Mouse (Mus musculus): ENCODE results near the gene Hint3. TPM values are rescaled to one million over a fixed set of nuclear protein-coding genes. Genes with fewer than 3 reads are reported as not detected.

Hint3 gene
- polyA plus RNA-seq, 1 experiment from 2014 or later = 37.2 TPM

- Histone ChIP-seq H3K36me3 (ENCODE audit: insufficient read depth, low read length) (no peaks in the 10 kb centered on the region), H3K9ac (replicated peaks; ENCODE audit: low read depth) (no peak overlapping the region), H3K27ac (ENCODE audit: low read length) (0 out of 2 replicates have a peak overlapping the region, but pooled peaks have one; percentile 32), H3K27me3 (replicated peaks; ENCODE audit: insufficient read depth, low read length) (no peaks in the 10 kb centered on the region), H3K4me3 (ENCODE audit: low read depth, low read length) (no peak overlapping the region), H3K4me2 (replicated peaks; ENCODE audit: low read depth, low read length) (no peak overlapping the region), H3K9me3 (ENCODE audit: low read length) (no peaks in the 10 kb centered on the region), H3K4me1 (ENCODE audit: insufficient read depth, low read depth, low read length) (no peaks in the 10 kb centered on the region)
- DNase-seq (ENCODE audit: low spot score) (no peak), ATAC-seq (no peak)
- WGBS = 55% methylated on average over 5 of the region's 5 CpGs
- TF ChIP-seq EP300 (IDR thresholded peaks at IDR 0.05) (no peak), CTCF (IDR thresholded peaks at IDR 0.05) (no peak)
Measured at GRCm38 (mm10) chr10:30624161-30625019, 5.0 kb downstream of the Hint3 start.

DNA sequence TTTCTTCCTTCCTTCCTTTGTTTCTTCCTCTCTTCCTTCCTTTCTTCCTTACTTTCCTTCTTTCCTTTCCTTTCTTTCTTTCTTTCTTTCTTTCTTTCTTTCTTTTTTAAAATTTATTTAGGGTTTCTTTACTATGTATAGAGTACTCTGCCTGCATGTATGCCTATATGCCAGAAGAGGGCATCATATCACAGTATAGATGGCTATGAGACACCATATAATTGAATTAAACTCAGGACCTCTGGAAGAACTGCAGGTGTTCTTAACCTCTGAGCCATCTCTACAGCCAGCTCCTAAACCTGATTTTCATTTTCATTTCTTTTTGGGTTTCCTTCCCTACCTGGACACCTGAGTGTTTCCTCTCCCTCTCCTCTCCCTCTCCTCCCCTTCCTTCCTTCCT is 6.5 kb downstream of the Hint3 start:
- DNase-seq (ENCODE audit: low spot score) (peak; percentile 72), ATAC-seq (no peak)
- H3K4me2 ChIP-seq (replicated peaks; ENCODE audit: low read depth, low read length) = no peak overlapping the region
- H3K27ac ChIP-seq (ENCODE audit: low read length) = no peak overlapping the region
- H3K4me1 ChIP-seq (ENCODE audit: insufficient read depth, low read depth, low read length) = no peaks in the 10 kb centered on the region
- H3K9ac ChIP-seq (replicated peaks; ENCODE audit: low read depth) = no peak overlapping the region
- H3K9me3 ChIP-seq (ENCODE audit: low read length) = no peaks in the 10 kb centered on the region
- H3K4me3 ChIP-seq (ENCODE audit: low read depth, low read length) = no peak overlapping the region
- H3K27me3 ChIP-seq (replicated peaks; ENCODE audit: insufficient read depth, low read length) = no peaks in the 10 kb centered on the region
- H3K36me3 ChIP-seq (ENCODE audit: insufficient read depth, low read length) = no peaks in the 10 kb centered on the region
- TF ChIP-seq EP300 (IDR thresholded peaks at IDR 0.05) (no peak), CTCF (IDR thresholded peaks at IDR 0.05) (peak; percentile 52)

DNA sequence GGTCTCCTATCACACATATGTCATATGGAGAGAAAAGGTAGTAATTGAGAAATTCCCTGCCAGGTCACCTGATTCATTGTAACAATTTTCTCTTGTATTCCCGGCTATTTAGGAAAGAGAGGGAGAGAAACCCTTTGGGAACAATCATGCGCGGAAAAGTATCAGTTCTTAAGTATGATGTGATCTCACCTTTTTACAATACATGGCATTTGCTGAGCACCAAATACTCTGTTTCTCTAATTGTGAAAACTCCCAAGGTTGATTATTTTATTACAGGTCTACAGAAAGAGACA is 10.6 kb downstream of the Hint3 start:
- TF ChIP-seq CTCF (IDR thresholded peaks at IDR 0.05) (no peak), EP300 (IDR thresholded peaks at IDR 0.05) (no peak)
- DNase-seq (ENCODE audit: low spot score) (no peak), ATAC-seq (no peak)
- Histone ChIP-seq H3K36me3 (ENCODE audit: insufficient read depth, low read length) (no peaks in the 10 kb centered on the region), H3K9me3 (ENCODE audit: low read length) (no peaks in the 10 kb centered on the region), H3K4me1 (ENCODE audit: insufficient read depth, low read depth, low read length) (0 out of 2 replicates have a peak, but pooled peaks cover 3% of the 10 kb centered on the region), H3K27ac (ENCODE audit: low read length) (peak overlapping the region; percentile 90; the same call in 1 of the 2 replicates), H3K27me3 (replicated peaks; ENCODE audit: insufficient read depth, low read length) (no peaks in the 10 kb centered on the region), H3K4me3 (ENCODE audit: low read depth, low read length) (peak overlapping the region; percentile 49), H3K4me2 (replicated peaks; ENCODE audit: low read depth, low read length) (peak overlapping the region; percentile 67), H3K9ac (replicated peaks; ENCODE audit: low read depth) (peak overlapping the region; percentile 37; the same call in 1 of the 2 replicates)
- WGBS = 33% methylated on average over 3 of the region's 3 CpGs

DNA sequence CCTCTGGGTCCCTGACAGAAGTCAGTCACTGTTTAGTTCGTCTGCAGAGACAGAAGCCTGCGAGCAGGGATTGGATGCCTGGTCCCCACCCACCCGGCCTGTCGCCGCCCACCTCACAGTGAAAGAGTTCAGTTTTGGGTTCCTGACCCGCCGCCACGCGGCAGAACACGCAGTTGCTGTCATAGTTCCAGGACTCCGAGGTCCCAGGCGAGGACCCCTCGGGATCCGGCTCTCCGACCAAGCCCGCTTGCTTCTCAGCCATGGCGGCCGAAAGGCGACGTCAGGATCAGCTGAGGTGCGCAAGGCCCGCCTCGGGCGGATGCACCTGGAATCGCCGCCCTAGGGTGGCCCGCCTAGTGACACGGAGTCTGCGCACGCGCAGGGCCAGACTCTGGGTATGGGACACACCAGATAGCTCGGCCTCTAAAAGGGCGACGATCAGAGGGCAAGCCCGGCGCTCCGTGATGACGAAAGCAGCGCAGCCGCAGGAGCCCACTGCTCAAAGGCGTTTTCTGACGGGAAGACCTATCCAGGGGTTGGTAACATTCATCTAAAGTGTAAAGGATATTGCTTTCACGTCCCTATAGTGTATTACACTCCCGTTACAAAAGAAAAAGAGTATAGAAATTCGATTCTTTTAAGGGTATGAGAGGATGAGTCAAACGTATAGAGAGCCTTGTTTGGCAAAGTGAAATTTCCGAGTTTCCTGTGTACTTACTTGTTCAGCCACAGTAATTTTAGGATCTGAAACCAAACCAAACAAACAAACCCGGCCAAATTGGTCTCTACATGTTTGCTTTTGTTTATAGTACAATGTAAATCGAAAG is 11.1 kb downstream of the Hint3 start:
- Histone ChIP-seq H3K27ac (ENCODE audit: low read length) (peak overlapping the region; percentile 90), H3K27me3 (replicated peaks; ENCODE audit: insufficient read depth, low read length) (no peaks in the 10 kb centered on the region), H3K36me3 (ENCODE audit: insufficient read depth, low read length) (no peaks in the 10 kb centered on the region), H3K4me2 (replicated peaks; ENCODE audit: low read depth, low read length) (peak overlapping the region; percentile 67), H3K4me1 (ENCODE audit: insufficient read depth, low read depth, low read length) (0 out of 2 replicates have a peak, but pooled peaks cover 3% of the 10 kb centered on the region), H3K9ac (replicated peaks; ENCODE audit: low read depth) (peak overlapping the region; percentile 37), H3K4me3 (ENCODE audit: low read depth, low read length) (peak overlapping the region; percentile 49), H3K9me3 (ENCODE audit: low read length) (no peaks in the 10 kb centered on the region)
- peak; percentile 51; the same call in 1 of the 2 replicates for TF ChIP-seq EP300 (IDR thresholded peaks at IDR 0.05)
- TF ChIP-seq CTCF (IDR thresholded peaks at IDR 0.05) = peak; percentile 58; the same call in 1 of the 2 replicates
- DNase-seq (ENCODE audit: low spot score) = peak; percentile 98
- peak; percentile 100 for ATAC-seq
- under 1% methylated on average over 49 of the region's 49 CpGs for WGBS

GRCm38 (mm10) chr10:30613039-30613438 is 16.4 kb downstream of the Hint3 start:
- DNase-seq (ENCODE audit: low spot score) (no peak), ATAC-seq (no peak)
- Histone ChIP-seq H3K4me3 (ENCODE audit: low read depth, low read length) (no peak overlapping the region), H3K9me3 (ENCODE audit: low read length) (no peaks in the 10 kb centered on the region), H3K27ac (ENCODE audit: low read length) (no peak overlapping the region), H3K27me3 (replicated peaks; ENCODE audit: insufficient read depth, low read length) (no peaks in the 10 kb centered on the region), H3K4me1 (ENCODE audit: insufficient read depth, low read depth, low read length) (0 out of 2 replicates have a peak, but pooled peaks cover 3% of the 10 kb centered on the region), H3K36me3 (ENCODE audit: insufficient read depth, low read length) (peaks cover 14% of the 10 kb centered on the region; the same call in 1 of the 2 replicates), H3K9ac (replicated peaks; ENCODE audit: low read depth) (no peak overlapping the region), H3K4me2 (replicated peaks; ENCODE audit: low read depth, low read length) (no peak overlapping the region)
- TF ChIP-seq EP300 (IDR thresholded peaks at IDR 0.05) (no peak), CTCF (IDR thresholded peaks at IDR 0.05) (no peak)
- 80% methylated on average over 4 of the region's 4 CpGs for WGBS

GRCm38 (mm10) chr10:30609614-30610013 is 19.8 kb downstream of the Hint3 start:
- no peak for DNase-seq (ENCODE audit: low spot score)
- Histone ChIP-seq H3K9ac (replicated peaks; ENCODE audit: low read depth) (no peak overlapping the region), H3K9me3 (ENCODE audit: low read length) (no peaks in the 10 kb centered on the region), H3K4me2 (replicated peaks; ENCODE audit: low read depth, low read length) (no peak overlapping the region), H3K27ac (ENCODE audit: low read length) (no peak overlapping the region), H3K27me3 (replicated peaks; ENCODE audit: insufficient read depth, low read length) (no peaks in the 10 kb centered on the region), H3K4me3 (ENCODE audit: low read depth, low read length) (no peak overlapping the region), H3K36me3 (ENCODE audit: insufficient read depth, low read length) (peaks cover 14% of the 10 kb centered on the region; the same call in 1 of the 2 replicates), H3K4me1 (ENCODE audit: insufficient read depth, low read depth, low read length) (no peaks in the 10 kb centered on the region)
- no peak for TF ChIP-seq EP300 (IDR thresholded peaks at IDR 0.05)
- no peak for TF ChIP-seq CTCF (IDR thresholded peaks at IDR 0.05)
- ATAC-seq = no peak
